Mouse (Mus musculus): ENCODE results near the gene Tmem235. TPM values are rescaled to one million over a fixed set of nuclear protein-coding genes. Genes with fewer than 3 reads are reported as not detected.

The Tmem235 gene
- polyA plus RNA-seq, 1 experiment from 2014 or later: not detected

GRCm38 (mm10) chr11:117871911-117872584 lies 11.5 kb downstream of the Tmem235 start:
- H3K4me1 ChIP-seq (replicated peaks; ENCODE audit: control insufficient read depth, insufficient read depth, low read length): peaks cover 19% of the 10 kb centered on the region
- H3K9me3 ChIP-seq (ENCODE audit: control insufficient read depth, low read length): no peaks in the 10 kb centered on the region
- H3K27me3 ChIP-seq (replicated peaks; ENCODE audit: control insufficient read depth, insufficient read depth, low read length): no peaks in the 10 kb centered on the region
- 65% methylated on average over 12 of the region's 12 CpGs for WGBS
- H3K4me2 ChIP-seq (ENCODE audit: low read length): no peak overlapping the region; the same call in 1 of the 2 replicates
- no peak for ATAC-seq
- no peak overlapping the region for H3K4me3 ChIP-seq (replicated peaks; ENCODE audit: low read length)
- H3K27ac ChIP-seq (ENCODE audit: low read length): no peak overlapping the region
- H3K36me3 ChIP-seq (ENCODE audit: control insufficient read depth, insufficient read depth): no peaks in the 10 kb centered on the region
- no peak overlapping the region for H3K9ac ChIP-seq (replicated peaks; ENCODE audit: low read depth, low read length)

DNA sequence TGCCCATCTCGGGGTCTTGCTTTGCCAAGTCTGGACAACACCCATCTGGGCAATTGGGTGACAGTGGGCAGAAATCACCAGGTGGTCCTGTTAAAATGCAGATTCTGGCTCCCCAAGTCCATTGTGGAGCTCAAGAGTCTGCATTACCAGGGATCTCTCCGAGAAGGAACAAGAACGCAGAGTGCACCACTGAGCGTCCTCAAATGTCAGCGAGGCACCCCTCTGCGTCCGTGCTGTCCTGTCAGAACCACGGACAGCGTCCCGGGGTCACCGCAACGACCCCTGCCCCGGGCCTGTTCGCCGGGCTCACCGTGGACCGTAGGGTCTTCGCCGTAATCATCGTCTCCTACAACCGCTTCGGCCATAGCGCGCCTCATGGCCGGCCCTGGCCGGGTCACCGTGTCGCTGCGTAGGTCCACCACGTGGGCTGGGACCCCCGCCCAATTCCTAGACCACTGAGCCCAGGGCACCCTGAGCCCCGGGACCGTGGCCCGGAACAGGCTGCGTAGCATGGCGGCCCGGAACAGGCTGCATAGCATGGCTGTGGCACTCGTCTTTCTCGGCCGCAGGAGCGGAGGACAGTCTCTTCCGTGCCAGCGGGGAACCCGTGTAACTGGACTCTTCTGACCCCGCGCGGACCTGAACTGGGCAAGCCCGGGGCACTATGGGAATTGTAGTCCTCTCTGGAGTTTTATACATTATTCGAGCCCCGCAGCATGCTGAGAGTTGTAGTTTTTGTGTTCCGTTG lies 12.5 kb downstream of the Tmem235 start, which contains the start of gene Tha1:
Gene Tha1 (minus strand): TSS at position 621 of the 748 bp plus-strand sequence.
- no peaks in the 10 kb centered on the region for H3K27me3 ChIP-seq (replicated peaks; ENCODE audit: control insufficient read depth, insufficient read depth, low read length)
- no peaks in the 10 kb centered on the region for H3K9me3 ChIP-seq (ENCODE audit: control insufficient read depth, low read length)
- peak within 1 kb of the TSS; percentile 93 for H3K4me3 ChIP-seq (replicated peaks; ENCODE audit: low read length)
- H3K4me2 ChIP-seq (ENCODE audit: low read length): peak within 1 kb of the TSS; percentile 98
- peak within 1 kb of the TSS; percentile 93 for H3K9ac ChIP-seq (replicated peaks; ENCODE audit: low read depth, low read length)
- peaks cover 21% of the 10 kb centered on the region for H3K4me1 ChIP-seq (replicated peaks; ENCODE audit: control insufficient read depth, insufficient read depth, low read length)
- no peak within 1 kb of the TSS for H3K27ac ChIP-seq (ENCODE audit: low read length)
- ATAC-seq: peak; percentile 75
- no peaks in the 10 kb centered on the region for H3K36me3 ChIP-seq (ENCODE audit: control insufficient read depth, insufficient read depth)
- 2% methylated on average over 51 of the region's 51 CpGs for WGBS

GRCm38 (mm10) chr11:117874419-117874818 lies 13.9 kb downstream of the Tmem235 start:
- H3K4me3 ChIP-seq (replicated peaks; ENCODE audit: low read length): no peak overlapping the region
- H3K9ac ChIP-seq (replicated peaks; ENCODE audit: low read depth, low read length): no peak overlapping the region
- H3K4me1 ChIP-seq (replicated peaks; ENCODE audit: control insufficient read depth, insufficient read depth, low read length): peaks cover 34% of the 10 kb centered on the region
- no peaks in the 10 kb centered on the region for H3K9me3 ChIP-seq (ENCODE audit: control insufficient read depth, low read length)
- no peaks in the 10 kb centered on the region for H3K27me3 ChIP-seq (replicated peaks; ENCODE audit: control insufficient read depth, insufficient read depth, low read length)
- 64% methylated on average over 4 of the region's 4 CpGs for WGBS
- no peak overlapping the region for H3K4me2 ChIP-seq (ENCODE audit: low read length)
- H3K27ac ChIP-seq (ENCODE audit: low read length): no peak overlapping the region
- no peaks in the 10 kb centered on the region for H3K36me3 ChIP-seq (ENCODE audit: control insufficient read depth, insufficient read depth)
- ATAC-seq: no peak

GRCm38 (mm10) chr11:117875681-117876080 lies 15.1 kb downstream of the Tmem235 start:
- Histone ChIP-seq H3K36me3 (ENCODE audit: control insufficient read depth, insufficient read depth) (no peaks in the 10 kb centered on the region), H3K27me3 (replicated peaks; ENCODE audit: control insufficient read depth, insufficient read depth, low read length) (no peaks in the 10 kb centered on the region), H3K27ac (ENCODE audit: low read length) (no peak overlapping the region), H3K9ac (replicated peaks; ENCODE audit: low read depth, low read length) (no peak overlapping the region), H3K4me1 (replicated peaks; ENCODE audit: control insufficient read depth, insufficient read depth, low read length) (peaks cover 30% of the 10 kb centered on the region), H3K4me3 (replicated peaks; ENCODE audit: low read length) (no peak overlapping the region), H3K4me2 (ENCODE audit: low read length) (no peak overlapping the region), H3K9me3 (ENCODE audit: control insufficient read depth, low read length) (no peaks in the 10 kb centered on the region)
- ATAC-seq: no peak
- 16% methylated on average over 6 of the region's 6 CpGs for WGBS

GRCm38 (mm10) chr11:117877917-117878745 lies 17.6 kb downstream of the Tmem235 start:
- peak overlapping the region; percentile 43 for H3K9ac ChIP-seq (replicated peaks; ENCODE audit: low read depth, low read length)
- H3K27ac ChIP-seq (ENCODE audit: low read length): peak overlapping the region; percentile 52
- H3K4me3 ChIP-seq (replicated peaks; ENCODE audit: low read length): no peak overlapping the region
- H3K9me3 ChIP-seq (ENCODE audit: control insufficient read depth, low read length): no peaks in the 10 kb centered on the region
- peaks cover 25% of the 10 kb centered on the region for H3K4me1 ChIP-seq (replicated peaks; ENCODE audit: control insufficient read depth, insufficient read depth, low read length)
- H3K36me3 ChIP-seq (ENCODE audit: control insufficient read depth, insufficient read depth): no peaks in the 10 kb centered on the region
- WGBS: 25% methylated on average over 13 of the region's 13 CpGs
- H3K27me3 ChIP-seq (replicated peaks; ENCODE audit: control insufficient read depth, insufficient read depth, low read length): no peaks in the 10 kb centered on the region
- H3K4me2 ChIP-seq (ENCODE audit: low read length): peak overlapping the region; percentile 41
- ATAC-seq: peak; percentile 73

- Histone ChIP-seq H3K4me3 (replicated peaks; ENCODE audit: low read length) (no peak overlapping the region), H3K27ac (ENCODE audit: low read length) (peak overlapping the region; percentile 52; the same call in 1 of the 2 replicates), H3K4me1 (replicated peaks; ENCODE audit: control insufficient read depth, insufficient read depth, low read length) (peaks cover 21% of the 10 kb centered on the region), H3K9me3 (ENCODE audit: control insufficient read depth, low read length) (no peaks in the 10 kb centered on the region), H3K4me2 (ENCODE audit: low read length) (peak overlapping the region; percentile 41), H3K36me3 (ENCODE audit: control insufficient read depth, insufficient read depth) (no peaks in the 10 kb centered on the region), H3K27me3 (replicated peaks; ENCODE audit: control insufficient read depth, insufficient read depth, low read length) (no peaks in the 10 kb centered on the region), H3K9ac (replicated peaks; ENCODE audit: low read depth, low read length) (peak overlapping the region; percentile 43; the same call in 1 of the 2 replicates)
- 11% methylated on average over 8 of the region's 8 CpGs for WGBS
- ATAC-seq: peak; percentile 24; the same call in 1 of the 2 replicates
These were observed 18.3 kb downstream of the Tmem235 start for GRCm38 (mm10) chr11:117878892-117879291.

GRCm38 (mm10) chr11:117879676-117880075 lies 19.1 kb downstream of the Tmem235 start:
- H3K36me3 ChIP-seq (ENCODE audit: control insufficient read depth, insufficient read depth): no peaks in the 10 kb centered on the region
- no peak for ATAC-seq
- no peak overlapping the region for H3K9ac ChIP-seq (replicated peaks; ENCODE audit: low read depth, low read length)
- H3K27me3 ChIP-seq (replicated peaks; ENCODE audit: control insufficient read depth, insufficient read depth, low read length): no peaks in the 10 kb centered on the region
- H3K4me2 ChIP-seq (ENCODE audit: low read length): no peak overlapping the region
- H3K4me1 ChIP-seq (replicated peaks; ENCODE audit: control insufficient read depth, insufficient read depth, low read length): peaks cover 21% of the 10 kb centered on the region
- no peaks in the 10 kb centered on the region for H3K9me3 ChIP-seq (ENCODE audit: control insufficient read depth, low read length)
- no peak overlapping the region for H3K27ac ChIP-seq (ENCODE audit: low read length)
- no peak overlapping the region for H3K4me3 ChIP-seq (replicated peaks; ENCODE audit: low read length)
- WGBS: 81% methylated on average over 6 of the region's 6 CpGs

DNA sequence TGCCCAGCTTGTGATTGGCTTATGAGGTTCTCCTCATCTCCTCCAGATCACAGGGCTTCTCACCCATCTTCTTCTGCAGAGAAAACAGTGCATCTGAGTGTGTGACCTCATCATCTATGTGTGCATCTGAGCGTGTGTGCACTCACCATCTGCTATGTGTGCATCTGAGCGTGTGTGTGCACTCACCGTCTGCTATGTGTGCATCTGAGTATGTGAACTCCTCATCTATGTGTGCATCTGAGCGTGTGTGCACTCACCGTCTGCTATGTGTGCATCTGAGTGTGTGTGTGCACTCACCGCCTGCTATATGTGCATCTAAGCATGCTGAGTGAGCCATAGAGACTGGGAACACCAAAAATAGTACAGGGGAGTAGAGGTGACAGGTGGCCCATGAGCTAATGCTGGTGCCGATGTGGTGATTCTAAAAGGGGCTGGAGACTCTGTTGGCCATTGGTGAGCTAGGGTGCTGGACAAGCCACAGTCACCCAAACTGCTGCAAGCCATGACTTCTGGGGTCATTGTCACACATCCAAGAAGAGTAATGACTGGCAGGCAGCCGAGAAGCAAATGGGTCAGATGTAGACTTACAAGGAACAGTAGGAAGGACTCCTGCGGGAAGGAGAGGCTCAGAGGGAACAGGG lies 19.9 kb downstream of the Tmem235 start:
- H3K9ac ChIP-seq (replicated peaks; ENCODE audit: low read depth, low read length): no peak overlapping the region
- 89% methylated on average over 9 of the region's 9 CpGs for WGBS

More for the DNA sequence above, 19.9 kb downstream of the Tmem235 start:
- H3K4me3 ChIP-seq (replicated peaks; ENCODE audit: low read length): no peak overlapping the region
- H3K9me3 ChIP-seq (ENCODE audit: control insufficient read depth, low read length): no peaks in the 10 kb centered on the region
- peaks cover 21% of the 10 kb centered on the region for H3K4me1 ChIP-seq (replicated peaks; ENCODE audit: control insufficient read depth, insufficient read depth, low read length)
- no peak for ATAC-seq
- no peaks in the 10 kb centered on the region for H3K36me3 ChIP-seq (ENCODE audit: control insufficient read depth, insufficient read depth)
- H3K4me2 ChIP-seq (ENCODE audit: low read length): no peak overlapping the region
- H3K27me3 ChIP-seq (replicated peaks; ENCODE audit: control insufficient read depth, insufficient read depth, low read length): 0 out of 2 replicates have a peak, but pooled peaks cover 2% of the 10 kb centered on the region
- no peak overlapping the region for H3K27ac ChIP-seq (ENCODE audit: low read length)

Data from forebrain, embryonic 16.5 days (tissue).